Mouse (Mus musculus) heart, postnatal 14 days (tissue): ENCODE data around the gene Hist2h2be. TPM values are rescaled to one million over a fixed set of nuclear protein-coding genes. Genes with fewer than 3 reads are reported as not detected.
"Not testable (repeated sequence)": the region's sequence is repeated elsewhere in the genome, so short reads cannot be mapped to it uniquely, and the experiment has no call there.

ENCODE experiments used
- DNase-seq, 2 experiments: peaks; one replicate each; pipeline ENCODE4 v3.0.0; 2021 to 2022
- intact Hi-C: fragments of 180-260 bp; cut with DNase I; formaldehyde crosslinking; loops from one replicate; pipeline ENCODE4 v1.15.1; 2025
- long read RNA-seq, 2 experiments: library from polyadenylated mRNA; stranded (forward); transcript quantifications; one replicate each; pipeline ENCODE4 v2.0.0; 2021
- total RNA-seq, 2 experiments: library from RNA; stranded (reverse); gene quantifications; 2 replicates each; pipeline ENCODE4 v1.2.3; 2021

The Hist2h2be gene
- total RNA-seq = 1 to 10 TPM; 6.9 to 7.7 TPM
- long read RNA-seq, experiment 1, transcript Hist2h2be-201 (1 exons, 2,620 nt) = major isoform, 11 of 11 reads
- long read RNA-seq, experiment 1, partial matches to known transcripts = 0 of 11 reads
- long read RNA-seq, experiment 1, other reads (novel, unspliced or antisense) = 0 of 11 reads
- long read RNA-seq, experiment 2, transcript Hist2h2be-201 (1 exons, 2,620 nt) = major isoform, 5 of 5 reads
- long read RNA-seq, experiment 2, partial matches to known transcripts = 0 of 5 reads
- long read RNA-seq, experiment 2, other reads (novel, unspliced or antisense) = 0 of 5 reads

DNA sequence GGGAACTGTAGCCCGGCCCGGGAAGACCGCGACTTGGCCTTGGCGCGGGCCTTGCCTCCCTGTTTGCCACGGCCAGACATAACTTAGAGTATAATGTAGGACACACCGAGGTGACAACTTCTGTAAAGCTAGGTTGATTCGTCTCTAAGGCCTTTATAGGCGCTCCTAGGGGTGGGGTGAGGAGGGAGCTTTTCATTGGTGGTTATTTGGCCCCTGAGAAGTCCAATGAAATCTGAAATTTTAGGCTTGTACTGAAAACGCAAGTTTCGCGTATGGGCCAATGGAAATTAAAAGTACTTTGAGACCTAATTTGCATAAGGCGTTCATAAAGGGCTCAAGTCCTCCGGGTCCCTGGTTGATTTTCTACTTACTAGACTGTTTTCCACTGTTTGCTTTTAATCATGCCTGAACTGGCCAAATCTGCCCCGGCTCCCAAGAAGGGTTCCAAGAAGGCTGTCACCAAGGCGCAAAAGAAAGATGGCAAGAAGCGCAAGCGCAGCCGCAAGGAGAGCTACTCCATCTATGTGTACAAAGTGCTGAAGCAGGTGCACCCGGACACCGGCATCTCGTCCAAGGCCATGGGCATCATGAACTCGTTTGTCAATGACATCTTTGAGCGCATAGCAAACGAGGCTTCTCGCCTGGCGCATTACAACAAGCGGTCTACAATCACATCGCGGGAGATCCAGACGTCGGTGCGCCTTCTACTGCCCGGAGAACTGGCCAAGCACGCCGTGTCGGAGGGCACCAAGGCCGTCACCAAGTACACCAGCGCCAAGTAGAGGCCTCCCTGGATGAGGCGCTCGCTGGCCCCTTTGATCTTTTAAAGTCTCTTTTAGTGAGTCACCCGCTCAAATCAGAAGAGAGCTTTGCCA is at the start of gene Hist2h2be, which contains the start of gene Hist2h2ac:
TSS of gene Hist2h2be (plus strand) at position 355 of the 875 bp plus-strand sequence.
TSS of gene Hist2h2ac (minus strand) at position 116 of the 875 bp plus-strand sequence.
- DNase-seq = peak; percentile 81 to 84
- intact Hi-C loops = loop anchor here (1.0 to 2.0 kb wide), 2 partner anchors 42 to 48 kb away; partner anchors contain the start of genes Hist2h4 and Sf3b4

DNA sequence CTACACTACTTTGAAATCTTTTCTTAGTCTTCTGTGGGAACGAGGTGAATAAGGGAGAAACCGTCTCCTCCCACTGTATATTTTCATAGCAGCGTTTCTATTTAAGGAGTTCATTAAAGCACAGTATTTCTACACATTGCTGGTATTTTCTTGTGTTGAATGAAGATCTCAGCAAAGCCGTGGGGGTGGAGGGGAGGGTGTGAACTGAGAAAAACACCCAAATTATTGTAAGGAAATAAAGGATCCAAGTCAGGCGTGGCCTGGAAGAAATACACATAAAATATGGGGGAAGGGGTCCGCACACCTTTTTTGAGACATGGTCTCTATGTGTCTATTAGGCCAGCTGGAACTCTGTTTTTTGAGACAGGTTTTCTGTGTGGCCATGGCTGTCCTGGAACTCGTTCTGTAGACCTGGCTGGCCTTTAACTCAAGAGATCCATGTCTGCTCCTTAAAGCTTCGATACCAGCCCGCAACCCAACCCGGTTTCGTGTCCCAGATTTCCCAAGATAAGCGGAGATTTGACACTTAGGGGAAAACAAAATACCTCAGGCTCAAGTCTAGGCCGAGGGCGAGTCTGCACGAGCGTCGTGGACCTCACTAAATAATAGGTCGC is 49.2 kb upstream of the Hist2h2be start:
- no peak for DNase-seq
- intact Hi-C loops = loop anchor here (2.0 kb wide), 1 partner anchor 49 kb away; the partner anchor contains the start of genes Hist2h2ac and Hist2h2be

DNA sequence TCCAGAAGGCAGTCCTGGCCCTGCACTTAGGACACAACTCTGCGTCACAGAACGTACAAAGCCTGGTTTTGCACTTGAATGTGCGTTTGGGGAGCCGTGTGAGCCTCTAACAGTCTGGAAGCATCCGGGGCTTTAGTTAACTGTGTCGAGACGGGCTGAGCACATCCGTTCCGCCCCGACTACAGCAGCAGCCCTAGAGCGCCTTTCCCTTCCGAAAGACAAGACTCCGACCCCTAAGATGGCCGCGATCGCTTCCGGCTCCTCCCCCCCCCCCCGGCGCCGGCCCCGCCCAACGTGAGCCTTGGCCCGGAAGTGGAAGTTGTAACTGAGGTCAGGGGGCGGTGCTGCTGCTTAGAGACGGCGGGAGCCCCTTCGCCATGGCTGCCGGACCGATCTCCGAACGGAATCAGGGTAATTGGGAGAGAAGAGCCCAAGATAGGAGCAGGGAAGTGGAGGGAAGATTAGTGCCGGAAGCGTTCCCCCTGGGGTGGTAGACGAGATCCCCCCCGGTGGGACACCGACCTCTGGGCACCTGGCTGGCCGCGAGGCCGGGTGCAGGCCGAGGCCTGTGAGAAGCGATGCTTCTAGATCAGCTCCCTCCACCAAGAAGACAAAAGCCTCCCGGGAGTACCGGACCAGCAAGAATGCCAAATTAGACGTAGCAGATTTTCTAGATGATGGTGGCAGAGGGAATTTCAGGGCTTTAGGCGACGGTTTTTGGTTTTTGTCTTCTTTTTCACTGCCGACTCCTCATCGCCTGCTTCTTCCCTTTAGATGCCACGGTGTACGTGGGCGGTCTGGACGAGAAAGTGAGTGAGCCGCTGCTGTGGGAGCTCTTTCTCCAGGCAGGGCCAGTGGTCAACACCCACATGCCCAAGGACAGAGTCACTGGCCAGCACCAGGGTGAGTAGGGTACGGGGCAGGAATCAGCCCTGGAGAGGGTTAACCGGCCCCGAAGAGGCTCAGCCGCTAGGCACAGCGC is 48.4 kb upstream of the Hist2h2be start, which contains the start of gene Sf3b4:
TSS of gene Sf3b4 (plus strand) at position 136 of the 982 bp plus-strand sequence.
- DNase-seq = peak; percentile 82 to 86
- intact Hi-C loops = loop anchor here (2.0 kb wide), 1 partner anchor 48 kb away; the partner anchor contains the start of genes Hist2h2ac and Hist2h2be

DNA sequence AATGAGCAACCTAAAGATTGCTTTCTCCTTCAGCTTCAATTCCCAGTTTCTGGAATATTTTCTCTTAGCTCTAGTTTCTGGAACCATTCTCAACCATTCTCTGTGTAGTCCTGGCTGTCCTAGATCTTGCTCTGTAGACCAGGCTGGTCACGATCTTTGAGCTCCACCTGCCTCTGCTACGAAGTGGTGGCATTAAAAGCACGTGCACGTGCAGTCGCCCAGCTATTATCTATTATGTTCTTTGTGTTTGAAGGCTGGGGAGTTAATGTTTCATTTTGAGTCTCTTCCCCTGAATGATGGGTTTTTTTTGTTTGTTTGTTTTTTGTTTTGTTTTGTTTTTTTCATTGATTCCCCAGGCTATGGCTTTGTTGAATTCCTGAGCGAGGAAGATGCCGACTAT is 47.7 kb upstream of the Hist2h2be start:
- intact Hi-C loops = loop anchor here (2.0 kb wide), 1 partner anchor 48 kb away; the partner anchor contains the start of genes Hist2h2ac and Hist2h2be
- DNase-seq = no peak

DNA sequence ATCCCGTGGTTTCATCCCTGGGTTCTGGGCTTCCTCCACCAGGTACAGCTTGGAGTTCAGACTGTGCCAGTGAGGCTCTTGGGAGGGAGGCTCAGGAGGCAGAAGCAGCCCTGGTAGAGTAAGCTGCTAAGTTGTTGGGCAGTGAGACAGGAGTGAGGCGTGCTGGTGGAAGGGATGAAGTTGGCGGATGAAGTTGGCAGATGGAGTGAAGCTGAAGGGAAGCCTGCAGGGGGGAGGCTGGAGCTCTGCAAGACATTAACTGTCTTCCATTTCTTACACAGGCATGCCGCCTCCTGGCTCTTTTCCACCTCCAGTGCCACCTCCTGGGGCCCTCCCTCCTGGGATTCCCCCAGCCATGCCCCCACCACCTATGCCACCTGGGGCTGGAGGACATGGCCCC is 46.9 kb upstream of the Hist2h2be start:
- intact Hi-C loops, DNase-seq: not testable (repeated sequence)

DNA sequence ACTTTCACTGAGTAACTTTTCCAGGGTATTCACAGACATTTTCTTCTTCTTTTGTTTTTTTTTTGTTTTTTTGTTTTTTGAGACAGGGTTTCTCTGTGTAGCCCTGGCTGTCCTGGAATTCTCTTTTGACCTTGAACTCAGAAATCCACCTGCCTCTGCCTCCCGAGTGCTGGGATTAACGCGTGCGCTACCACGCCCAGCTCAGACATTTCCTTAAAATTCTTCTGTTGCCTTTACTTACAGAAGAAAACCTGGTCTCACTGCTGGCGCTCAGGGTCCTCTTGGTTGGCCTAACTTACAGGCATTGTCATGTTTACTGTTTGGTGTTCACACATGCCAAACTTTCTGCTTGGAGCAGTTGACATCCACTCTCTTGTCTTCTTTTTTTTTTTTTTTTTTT is 45.7 kb upstream of the Hist2h2be start:
- intact Hi-C loops = no loop called here
- DNase-seq = no peak

DNA sequence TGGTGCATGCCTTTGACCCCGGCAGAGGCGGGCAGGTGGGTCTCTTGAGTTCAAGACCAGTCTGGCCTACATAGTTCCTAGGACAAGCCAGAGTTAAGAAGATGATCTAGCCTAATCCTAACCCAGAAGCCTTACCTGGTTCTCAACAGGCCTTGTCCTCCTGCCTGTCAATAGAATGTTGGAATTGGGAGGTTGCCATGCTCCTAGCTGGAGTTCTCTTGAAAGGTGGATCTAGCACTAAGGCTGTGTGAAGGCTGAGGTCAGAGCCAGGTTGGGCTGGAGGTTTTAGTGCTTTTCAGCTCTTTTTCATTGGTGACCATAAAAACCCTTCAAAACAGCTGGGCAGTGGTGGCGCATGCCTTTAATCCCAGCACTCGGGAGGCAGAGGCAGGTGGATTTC is 42.5 kb upstream of the Hist2h2be start:
- no peak for DNase-seq
- intact Hi-C loops = no loop called here

DNA sequence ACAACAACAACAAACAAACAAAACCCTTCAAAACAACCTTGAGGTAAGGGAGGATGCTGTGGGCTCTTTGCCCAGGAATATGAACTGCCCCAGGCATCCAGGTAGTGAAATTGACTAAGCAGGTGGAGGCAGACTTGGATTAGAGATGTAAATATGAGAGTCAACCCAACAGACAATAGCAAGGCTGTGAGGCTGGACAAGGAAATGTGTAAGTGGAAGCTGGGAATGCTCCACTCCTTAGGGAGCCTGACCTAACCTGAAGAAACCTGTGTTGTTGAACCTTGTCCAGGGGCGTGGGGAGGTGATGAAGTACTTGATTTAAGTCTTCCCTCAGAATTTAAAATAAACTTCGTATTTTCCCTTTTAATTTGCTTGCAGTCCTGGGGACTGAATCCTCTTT is 42.0 kb upstream of the Hist2h2be start:
- intact Hi-C loops = no loop called here
- DNase-seq = no peak

DNA sequence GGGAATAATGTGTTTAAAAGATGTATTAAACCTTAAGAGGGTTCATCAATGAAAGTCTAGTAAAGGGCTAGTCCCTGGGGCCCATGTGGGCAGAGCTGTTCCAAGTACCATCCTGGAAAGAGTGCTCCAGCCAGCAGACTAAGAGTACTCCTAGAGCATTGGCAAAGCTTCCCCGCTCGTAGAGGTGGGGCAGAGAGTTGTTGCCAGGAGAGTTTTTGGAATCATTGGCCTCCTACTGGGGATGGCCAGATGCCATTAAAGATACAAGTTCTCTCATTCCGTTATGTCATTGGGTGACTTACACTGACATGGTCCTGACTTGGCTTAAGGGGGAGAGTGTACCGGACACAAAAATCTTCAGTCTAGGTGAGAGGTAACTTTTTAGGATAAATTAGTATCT is 41.4 kb upstream of the Hist2h2be start:
- DNase-seq = peak; percentile 39 to 67
- intact Hi-C loops = no loop called here

DNA sequence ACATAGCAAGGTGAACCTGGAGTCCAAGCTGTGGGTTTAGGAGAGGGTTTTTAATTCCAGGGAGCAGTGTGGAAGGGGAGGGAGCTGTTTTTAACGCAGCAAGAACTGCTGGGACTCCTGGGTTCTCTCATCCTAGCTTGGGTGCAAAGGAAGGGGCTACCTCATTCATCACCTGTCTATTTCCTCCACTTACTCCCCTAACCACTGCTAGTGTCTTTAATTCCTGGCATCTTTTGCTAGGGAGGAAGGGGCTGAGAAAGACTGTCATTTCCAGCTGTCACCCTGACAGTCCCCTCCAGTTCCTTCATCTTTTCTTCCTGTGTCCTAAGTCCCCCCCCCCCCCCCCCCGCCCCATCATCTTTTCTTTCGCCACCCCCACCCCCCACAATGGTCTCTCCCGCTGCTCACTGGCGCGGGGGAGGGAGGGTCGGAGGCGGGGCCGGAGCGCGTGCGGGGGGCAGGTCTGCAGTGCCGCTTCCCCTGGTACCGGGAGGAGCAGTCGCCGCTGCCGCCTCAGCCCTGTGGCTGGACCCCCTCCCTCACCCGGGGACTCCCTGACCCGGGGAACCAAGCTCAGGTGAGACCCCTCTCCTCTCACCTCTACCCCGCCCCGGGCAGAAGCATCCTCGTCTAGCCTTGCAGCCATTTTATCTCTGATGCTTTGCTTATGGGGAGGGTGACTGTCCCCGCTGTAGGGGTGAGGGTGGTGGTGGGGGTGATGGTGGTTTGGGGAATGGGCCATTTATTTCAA is 40.0 kb upstream of the Hist2h2be start, which contains the start of gene Sv2a:
TSS of gene Sv2a (plus strand) at position 425 of the 751 bp plus-strand sequence.
- DNase-seq = peak; percentile 50 to 63
- intact Hi-C loops = no loop called here

DNA sequence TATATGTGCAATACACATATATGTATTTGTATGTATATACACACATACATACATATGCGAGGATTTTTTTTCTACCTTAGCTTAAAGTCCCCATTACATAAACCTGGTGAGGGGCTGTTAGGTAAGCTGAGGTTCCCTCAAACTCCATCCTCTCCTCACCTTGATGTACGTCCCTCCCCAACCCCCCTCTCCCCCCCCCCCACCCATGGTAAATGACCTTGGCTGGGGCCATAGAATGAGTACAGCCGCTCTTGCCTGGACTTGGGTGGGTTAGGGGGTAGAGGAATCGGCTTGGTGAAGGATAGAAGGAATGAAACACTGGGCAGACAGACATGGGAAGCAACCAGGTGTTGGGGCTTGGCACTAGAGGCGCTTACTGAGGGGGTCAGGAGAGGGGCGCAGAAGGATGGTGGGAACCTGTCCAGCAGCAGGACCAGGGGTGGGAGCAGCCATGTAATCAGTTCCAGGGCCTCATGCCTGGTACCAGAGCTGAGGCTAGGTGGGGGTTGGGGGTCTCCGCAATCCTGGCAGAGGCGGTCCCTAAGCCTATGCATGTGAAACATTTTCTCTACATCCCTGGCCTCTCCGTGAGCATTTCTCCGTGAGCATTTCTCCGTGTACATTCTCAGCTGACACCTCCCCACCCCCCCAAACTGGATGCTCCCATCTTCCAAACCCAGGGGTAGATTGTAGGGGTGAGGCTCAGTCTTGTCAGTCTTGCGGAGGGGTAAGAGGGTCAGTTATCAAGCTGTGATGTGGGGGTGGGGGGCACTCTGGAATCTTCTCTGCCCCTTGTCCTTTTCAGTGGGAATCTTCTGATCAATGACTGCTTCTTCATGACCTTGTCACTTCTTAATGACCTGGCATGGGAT is 39.2 kb upstream of the Hist2h2be start:
- intact Hi-C loops = no loop called here
- no peak for DNase-seq

DNA sequence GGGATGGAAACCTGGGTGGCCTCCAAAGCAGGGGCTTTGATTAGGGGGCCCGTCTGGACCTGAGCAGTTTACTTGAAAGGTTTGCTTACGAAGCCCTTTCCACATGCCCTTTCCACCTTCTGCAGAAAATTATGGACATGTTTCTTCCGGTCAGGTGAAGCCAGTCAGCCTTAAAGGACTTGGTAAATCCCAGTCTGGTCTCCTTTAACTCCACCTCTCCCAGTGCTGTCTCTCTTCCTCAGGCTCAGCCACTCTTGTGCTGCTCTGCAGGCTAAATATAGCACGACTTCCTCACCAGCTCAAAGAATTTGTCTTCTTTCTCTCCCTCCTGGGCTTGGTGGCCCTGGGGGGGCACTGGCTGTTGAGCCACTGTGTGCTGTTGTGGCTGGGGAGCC is 38.5 kb upstream of the Hist2h2be start:
- no peak for DNase-seq
- intact Hi-C loops = no loop called here

DNA sequence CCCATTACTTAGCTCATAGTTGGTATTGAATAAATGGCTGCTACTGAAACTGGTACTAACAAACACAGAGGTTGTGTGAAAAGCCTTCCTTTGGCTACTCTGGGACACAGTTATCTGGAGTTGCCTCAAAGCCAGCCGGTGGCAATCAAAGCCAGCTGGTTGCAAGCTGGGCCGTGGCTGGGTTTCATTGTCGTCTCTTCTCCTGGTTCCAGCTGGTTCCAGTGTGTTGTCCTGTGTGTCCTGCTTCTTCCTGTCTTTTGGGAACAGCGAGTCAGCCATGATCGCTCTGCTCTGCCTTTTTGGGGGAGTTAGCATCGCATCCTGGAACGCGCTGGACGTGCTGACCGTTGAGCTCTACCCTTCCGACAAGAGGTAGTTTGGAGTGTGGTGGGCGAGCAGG is 27.9 kb upstream of the Hist2h2be start:
- peak in 1 of 2 experiments; percentile 35 for DNase-seq
- intact Hi-C loops = no loop called here

DNA sequence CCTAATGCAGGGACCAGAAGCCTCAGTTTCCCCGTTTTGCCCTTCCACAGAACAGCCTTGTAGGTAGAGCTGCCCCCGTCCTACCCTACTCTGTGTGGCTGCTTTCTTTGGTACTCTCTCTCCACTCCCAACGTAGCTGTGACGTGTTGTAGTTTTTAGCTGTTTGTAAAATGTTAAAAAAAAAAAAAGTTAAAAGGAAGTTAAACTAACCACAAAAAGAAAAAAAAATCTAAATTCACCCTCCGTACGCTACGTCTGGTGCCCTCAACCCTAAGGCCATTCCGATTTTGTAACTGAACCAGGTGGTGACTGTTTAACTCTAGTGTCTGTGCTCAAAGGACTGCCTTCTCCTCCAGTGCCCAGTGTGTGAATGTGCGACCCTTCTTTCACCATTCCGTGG is 26.0 kb upstream of the Hist2h2be start:
- intact Hi-C loops = no loop called here
- DNase-seq = no peak

DNA sequence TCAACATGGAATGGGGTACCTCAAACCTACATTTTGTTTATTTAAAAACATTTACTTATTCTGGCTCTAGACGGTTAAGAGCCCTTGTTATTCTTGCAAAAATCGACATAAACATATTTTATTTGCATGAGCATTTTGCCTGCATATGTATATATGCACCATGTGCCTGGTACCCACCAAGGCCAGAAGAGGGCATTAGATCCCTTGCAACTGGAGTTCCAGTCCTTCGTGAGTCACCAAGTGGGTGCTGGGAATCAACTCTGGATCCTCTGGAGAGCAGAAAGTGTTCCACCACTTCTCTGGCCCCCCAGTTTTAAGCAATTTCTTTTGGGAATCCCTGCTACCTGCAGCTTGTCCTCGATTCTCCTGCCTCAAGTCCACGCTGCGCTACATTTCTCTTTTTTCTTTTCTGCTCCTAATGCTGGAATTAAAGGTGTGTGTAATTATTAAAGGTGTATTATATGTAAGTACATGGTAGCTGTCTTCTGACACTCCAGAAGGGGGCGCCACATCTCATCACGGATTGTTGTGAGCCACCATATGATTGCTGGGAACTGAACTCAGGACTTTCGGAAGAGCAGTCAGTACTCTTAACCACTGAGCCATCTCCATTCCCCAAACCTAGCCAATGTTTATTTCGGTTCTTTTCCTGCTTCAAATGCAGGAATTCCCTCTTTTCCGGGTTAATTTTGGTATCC is 25.2 kb upstream of the Hist2h2be start:
- DNase-seq = no peak
- intact Hi-C loops = no loop called here

DNA sequence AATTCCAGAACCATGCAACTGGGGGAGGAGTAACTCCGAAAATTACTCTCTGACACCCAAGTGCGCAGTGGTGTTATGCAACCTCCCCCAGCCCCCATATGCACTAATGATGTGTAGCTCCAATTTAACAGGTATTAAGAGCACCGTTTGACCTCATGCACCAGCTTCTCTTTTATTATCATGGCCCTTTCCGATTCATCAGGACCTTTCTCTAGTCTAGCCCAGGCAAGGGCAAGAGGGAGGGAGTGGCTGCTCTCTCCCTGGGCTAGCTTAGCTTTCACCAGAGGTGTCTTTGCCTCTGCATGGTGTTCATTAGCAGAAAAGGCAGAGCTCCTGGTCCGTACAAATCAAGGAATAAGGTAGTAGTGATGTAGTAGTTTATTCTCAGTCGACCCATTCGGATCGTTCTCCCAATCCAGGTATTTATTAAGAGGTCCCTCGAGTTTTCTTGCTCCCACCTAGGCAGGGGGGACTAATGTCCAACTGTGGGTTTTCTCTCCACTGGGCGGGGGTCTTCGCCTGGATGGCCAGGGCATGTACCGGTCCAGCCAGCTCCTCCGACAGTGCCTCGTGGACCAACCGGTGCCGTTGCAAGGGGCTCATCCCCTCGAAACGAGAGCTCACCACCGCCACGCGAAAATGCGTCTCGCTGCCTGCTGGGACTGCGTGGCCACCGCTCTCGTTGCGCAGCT is 24.3 kb upstream of the Hist2h2be start:
- intact Hi-C loops = no loop called here
- no peak for DNase-seq
